Mouse (Mus musculus): ENCODE results near the gene Bbs9. TPM values are rescaled to one million over a fixed set of nuclear protein-coding genes. Genes with fewer than 3 reads are reported as not detected.

The Bbs9 gene
- total and polyA plus RNA-seq, 3 experiments: 6.9 to 9.1 (median 7.8) TPM

- no peak for TF ChIP-seq POLR2AphosphoS2 (IDR thresholded peaks at IDR 0.05; ENCODE audit: low read depth, low read length)
These were observed 304.1 kb downstream of the Bbs9 start (continued) for GRCm38 (mm10) chr9:22779631-22780030.

- no peak for DNase-seq (ENCODE audit: extremely low read depth)
- dilution Hi-C loops (cut with MboI; ENCODE audit: extremely low pct_ligation_motif_present, extremely low pct_unique_long_range_greater_than_20kb, low sequenced_read_pairs) (no loop called here), in situ Hi-C loops (cut with MboI; ENCODE audit: low pct_ligation_motif_present, low pct_unique_long_range_greater_than_20kb, low sequenced_read_pairs) (no loop called here)
- Histone ChIP-seq H3K79me2 (replicated peaks; ENCODE audit: control insufficient read depth, extremely low read depth, insufficient read depth, poor library complexity, severe bottlenecking) (no peaks in the 10 kb centered on the region), H3K27ac (ENCODE audit: insufficient read depth, low read depth) (no peak overlapping the region), H3K9me3 (replicated peaks; ENCODE audit: low read length) (no peaks in the 10 kb centered on the region), H3K9ac (ENCODE audit: insufficient read depth, low read depth) (no peak overlapping the region), H3K36me3 (replicated peaks in 1 of 2; ENCODE audit: control insufficient read depth in 1 of 2, insufficient read depth in 1 of 2, low read length in 1 of 2) (no peaks in the 10 kb centered on the region), H3K4me1 (ENCODE audit: control insufficient read depth in 1 of 2, insufficient read depth in 2 of 2) (no peaks in the 10 kb centered on the region), H3K27me3 (replicated peaks) (no peaks in the 10 kb centered on the region), H3K4me3 (replicated peaks in 1 of 3; ENCODE audit: low read depth in 2 of 3, low read length in 2 of 3, poor library complexity in 1 of 3) (no peak overlapping the region), H3K4me2 (ENCODE audit: insufficient read depth, low read depth, poor library complexity, severe bottlenecking) (no peak overlapping the region)
- TF ChIP-seq ELF1 (IDR thresholded peaks at IDR 0.05; ENCODE audit: low read depth, low read length) (no peak), ZC3H11A (IDR thresholded peaks at IDR 0.05; ENCODE audit: low read depth, low read length) (no peak), EP300 (IDR thresholded peaks at IDR 0.05; ENCODE audit: low read length) (no peak)
These were observed 310.5 kb downstream of the Bbs9 start for GRCm38 (mm10) chr9:22786006-22786405.

DNA sequence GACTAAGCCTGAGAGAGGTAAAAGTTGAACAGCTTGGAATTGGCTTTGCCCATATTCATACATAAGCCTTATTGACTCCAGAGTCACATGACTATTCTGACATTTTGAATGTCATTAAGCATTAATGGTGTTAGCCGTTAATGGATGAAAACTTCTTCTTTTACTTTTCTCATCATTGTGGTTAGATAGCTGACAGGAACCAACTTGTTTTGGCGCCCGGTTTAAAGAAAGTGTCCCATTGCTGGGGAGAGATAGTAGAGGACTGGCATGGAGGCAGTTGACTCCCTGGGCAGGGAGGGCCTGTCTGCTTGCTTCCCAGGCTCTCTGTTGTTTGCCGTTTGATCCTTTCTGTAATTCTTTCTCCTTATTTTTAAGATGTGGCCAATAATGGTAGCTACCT is 312.9 kb downstream of the Bbs9 start:
- in situ Hi-C loops (cut with MboI; ENCODE audit: low pct_ligation_motif_present, low pct_unique_long_range_greater_than_20kb, low sequenced_read_pairs): no loop called here
- no peaks in the 10 kb centered on the region for H3K27me3 ChIP-seq (replicated peaks)
- H3K36me3 ChIP-seq (replicated peaks in 1 of 2; ENCODE audit: control insufficient read depth in 1 of 2, insufficient read depth in 1 of 2, low read length in 1 of 2): no peaks in the 10 kb centered on the region
- no peaks in the 10 kb centered on the region for H3K9me3 ChIP-seq (replicated peaks; ENCODE audit: low read length)
- H3K4me2 ChIP-seq (ENCODE audit: insufficient read depth, low read depth, poor library complexity, severe bottlenecking): no peak overlapping the region
- TF ChIP-seq CTCF (conservative IDR thresholded peaks at IDR 0.05 in 1 of 2, IDR thresholded peaks at IDR 0.05 in 1 of 2; ENCODE audit: low read depth in 2 of 2, low read length in 2 of 2) (no peak), MAZ (IDR thresholded peaks at IDR 0.05; ENCODE audit: low read depth, low read length) (no peak), RAD21 (IDR thresholded peaks at IDR 0.05; ENCODE audit: low read depth, low read length) (no peak), SIN3A (IDR thresholded peaks at IDR 0.05; ENCODE audit: low read length) (no peak), ZMIZ1 (IDR thresholded peaks at IDR 0.05; ENCODE audit: low read depth, low read length) (no peak), TCF12 (IDR thresholded peaks at IDR 0.05; ENCODE audit: low read depth, low read length) (no peak), ELF1 (IDR thresholded peaks at IDR 0.05; ENCODE audit: low read depth, low read length) (no peak), CHD2 (IDR thresholded peaks at IDR 0.05; ENCODE audit: low read length) (no peak), UBTF (IDR thresholded peaks at IDR 0.05; ENCODE audit: low read depth, low read length) (no peak), NRF1 (IDR thresholded peaks at IDR 0.05; ENCODE audit: low read depth, low read length) (no peak), MAFK (IDR thresholded peaks at IDR 0.05; ENCODE audit: insufficient replicate concordance, low read length) (no peak), ZC3H11A (IDR thresholded peaks at IDR 0.05; ENCODE audit: low read depth, low read length) (no peak), SMC3 (IDR thresholded peaks at IDR 0.05; ENCODE audit: low read depth, low read length) (no peak), BHLHE40 (IDR thresholded peaks at IDR 0.05; ENCODE audit: low read depth, low read length) (no peak), RCOR1 (conservative IDR thresholded peaks at IDR 0.05; ENCODE audit: low read depth, low read length) (no peak), MAX (IDR thresholded peaks at IDR 0.05; ENCODE audit: low read length) (no peak)
- dilution Hi-C loops (cut with MboI; ENCODE audit: extremely low pct_ligation_motif_present, extremely low pct_unique_long_range_greater_than_20kb, low sequenced_read_pairs): no loop called here
- no peak overlapping the region for H3K9ac ChIP-seq (ENCODE audit: insufficient read depth, low read depth)
- DNase-seq (ENCODE audit: extremely low read depth): no peak
- H3K79me2 ChIP-seq (replicated peaks; ENCODE audit: control insufficient read depth, extremely low read depth, insufficient read depth, poor library complexity, severe bottlenecking): no peaks in the 10 kb centered on the region
- no peak overlapping the region for H3K4me3 ChIP-seq (replicated peaks in 1 of 3; ENCODE audit: low read depth in 2 of 3, low read length in 2 of 3, poor library complexity in 1 of 3)
- H3K27ac ChIP-seq (ENCODE audit: insufficient read depth, low read depth): no peak overlapping the region
- no peaks in the 10 kb centered on the region for H3K4me1 ChIP-seq (ENCODE audit: control insufficient read depth in 1 of 2, insufficient read depth in 2 of 2)
